Mouse (Mus musculus): ENCODE data around the gene Sfxn5. TPM values are rescaled to one million over a fixed set of nuclear protein-coding genes. Genes with fewer than 3 reads are reported as not detected.

The Sfxn5 gene
- polyA plus RNA-seq, 2 experiments, result 0.77 to 1.2 TPM

DNA sequence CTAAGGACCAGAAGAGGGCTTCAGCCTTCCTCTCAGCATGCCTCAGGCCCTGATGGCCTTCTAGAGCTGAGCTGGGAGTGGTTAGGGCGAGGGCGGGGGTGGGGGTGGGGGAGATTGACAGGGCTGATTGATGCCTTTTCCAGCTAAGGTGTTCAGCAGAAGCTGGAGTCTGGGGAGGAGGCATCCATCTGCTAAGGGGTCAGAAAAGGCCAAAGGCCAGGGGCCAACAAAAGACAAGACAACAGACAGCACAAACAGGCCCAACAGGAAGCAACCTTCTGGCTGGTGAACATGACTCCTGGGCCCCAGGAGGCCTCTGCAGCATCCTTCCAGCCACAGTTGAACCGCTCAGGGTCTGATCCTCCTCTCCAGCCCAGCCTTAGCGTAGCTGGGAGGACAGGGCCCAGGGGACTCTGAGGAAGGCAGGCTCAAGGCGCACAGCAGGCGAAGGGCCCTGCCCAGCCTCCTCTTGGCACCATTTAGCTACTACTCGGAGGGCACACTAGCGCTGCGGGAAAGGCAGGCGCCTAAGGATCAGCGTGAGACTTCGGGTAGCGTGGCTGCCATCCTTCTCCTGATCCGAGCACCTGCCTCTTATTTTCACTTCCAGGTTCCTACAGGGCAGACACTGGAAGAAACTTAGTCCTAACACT lies 109.6 kb downstream of the Sfxn5 start:
- Histone ChIP-seq H3K27ac (no peak overlapping the region), H3K4me3 (ENCODE audit: insufficient read depth in 1 of 2, low read depth in 2 of 2, low read length in 2 of 2) (no peak overlapping the region), H3K36me3 (replicated peaks; ENCODE audit: control insufficient read depth, insufficient read depth, low read depth) (no peaks in the 10 kb centered on the region), H3K4me2 (ENCODE audit: low read depth) (no peak overlapping the region), H3K4me1 (replicated peaks; ENCODE audit: control insufficient read depth in 2 of 2, insufficient read depth in 2 of 2, low read length in 1 of 2) (no peaks in the 10 kb centered on the region), H3K9me3 (ENCODE audit: control insufficient read depth, low read length) (no peaks in the 10 kb centered on the region), H3K9ac (replicated peaks) (no peak overlapping the region), H3K27me3 (ENCODE audit: control insufficient read depth, insufficient read depth, low read length) (no peaks in the 10 kb centered on the region)
- no peak for DNase-seq (ENCODE audit: low read depth in 3 of 3, low spot score in 3 of 3)
- TF ChIP-seq EP300 (IDR thresholded peaks at IDR 0.05; ENCODE audit: low read depth), result no peak
- TF ChIP-seq CTCF (IDR thresholded peaks at IDR 0.05; ENCODE audit: low read depth), result no peak
- ATAC-seq (ENCODE audit: insufficient read depth), result no peak
- WGBS (ENCODE audit: insufficient replicate concordance), result 61% methylated on average over 14 of the region's 14 CpGs

DNA sequence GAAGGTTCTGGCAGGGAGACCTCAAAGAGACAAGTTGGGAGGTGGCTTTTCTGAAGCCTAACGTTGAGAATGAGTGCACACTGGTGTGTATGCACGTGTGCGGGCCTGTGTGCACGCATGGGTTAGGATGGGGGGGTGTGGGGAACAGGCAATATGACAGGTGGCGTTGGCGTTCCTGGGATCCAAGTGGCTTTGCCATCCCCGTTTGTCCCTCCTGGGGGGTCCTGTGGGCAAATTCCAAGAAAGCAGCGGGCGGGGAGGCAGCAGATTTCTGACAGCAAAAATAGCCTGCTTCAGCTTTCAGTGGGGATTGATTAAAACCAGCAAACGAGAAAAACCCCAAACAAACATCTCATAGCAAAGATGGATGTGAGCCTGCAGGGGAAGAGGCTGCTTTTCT lies 110.7 kb downstream of the Sfxn5 start:
- H3K4me2 ChIP-seq (ENCODE audit: low read depth), result no peak overlapping the region
- H3K4me1 ChIP-seq (replicated peaks; ENCODE audit: control insufficient read depth in 2 of 2, insufficient read depth in 2 of 2, low read length in 1 of 2), result no peaks in the 10 kb centered on the region
- H3K9me3 ChIP-seq (ENCODE audit: control insufficient read depth, low read length), result no peaks in the 10 kb centered on the region
- no peaks in the 10 kb centered on the region for H3K27me3 ChIP-seq (ENCODE audit: control insufficient read depth, insufficient read depth, low read length)
- no peak for DNase-seq (ENCODE audit: low read depth in 3 of 3, low spot score in 3 of 3)
- no peak for TF ChIP-seq CTCF (IDR thresholded peaks at IDR 0.05; ENCODE audit: low read depth)
- TF ChIP-seq EP300 (IDR thresholded peaks at IDR 0.05; ENCODE audit: low read depth), result no peak
- 66% methylated on average over 10 of the region's 10 CpGs for WGBS (ENCODE audit: insufficient replicate concordance)
- no peak overlapping the region for H3K4me3 ChIP-seq (ENCODE audit: insufficient read depth in 1 of 2, low read depth in 2 of 2, low read length in 2 of 2)
- H3K27ac ChIP-seq, result no peak overlapping the region
- no peak for ATAC-seq (ENCODE audit: insufficient read depth)
- no peak overlapping the region for H3K9ac ChIP-seq (replicated peaks)
- no peaks in the 10 kb centered on the region for H3K36me3 ChIP-seq (replicated peaks; ENCODE audit: control insufficient read depth, insufficient read depth, low read depth)

DNA sequence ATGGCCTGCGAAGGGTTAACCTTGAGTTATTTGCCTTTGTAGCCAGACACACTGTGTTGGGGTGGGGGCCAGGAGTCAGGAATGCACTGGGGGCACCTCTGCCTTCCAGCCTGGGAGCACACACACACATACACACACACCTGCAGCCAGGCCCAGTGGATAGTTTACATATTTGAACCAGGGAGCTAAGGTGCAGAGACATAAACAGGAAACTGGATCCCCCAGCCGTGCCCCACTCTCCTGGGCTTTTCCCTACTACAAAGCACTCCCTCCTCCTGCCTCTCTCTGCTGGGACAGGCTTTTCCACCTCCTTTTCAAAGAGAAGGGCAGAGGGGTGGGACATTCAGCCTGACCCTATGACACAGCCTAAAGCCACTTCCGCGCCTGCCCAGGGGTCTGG lies 112.3 kb downstream of the Sfxn5 start:
- Histone ChIP-seq H3K36me3 (replicated peaks; ENCODE audit: control insufficient read depth, insufficient read depth, low read depth) (no peaks in the 10 kb centered on the region), H3K9ac (replicated peaks) (no peak overlapping the region), H3K4me2 (ENCODE audit: low read depth) (no peak overlapping the region), H3K4me1 (replicated peaks; ENCODE audit: control insufficient read depth in 2 of 2, insufficient read depth in 2 of 2, low read length in 1 of 2) (no peaks in the 10 kb centered on the region), H3K4me3 (ENCODE audit: insufficient read depth in 1 of 2, low read depth in 2 of 2, low read length in 2 of 2) (no peak overlapping the region), H3K9me3 (ENCODE audit: control insufficient read depth, low read length) (no peaks in the 10 kb centered on the region), H3K27ac (no peak overlapping the region), H3K27me3 (ENCODE audit: control insufficient read depth, insufficient read depth, low read length) (no peaks in the 10 kb centered on the region)
- DNase-seq (ENCODE audit: low read depth in 3 of 3, low spot score in 3 of 3), result no peak
- ATAC-seq (ENCODE audit: insufficient read depth), result no peak
- TF ChIP-seq EP300 (IDR thresholded peaks at IDR 0.05; ENCODE audit: low read depth) (no peak), CTCF (IDR thresholded peaks at IDR 0.05; ENCODE audit: low read depth) (no peak)
- WGBS (ENCODE audit: insufficient replicate concordance), result 68% methylated on average over 4 of the region's 4 CpGs

DNA sequence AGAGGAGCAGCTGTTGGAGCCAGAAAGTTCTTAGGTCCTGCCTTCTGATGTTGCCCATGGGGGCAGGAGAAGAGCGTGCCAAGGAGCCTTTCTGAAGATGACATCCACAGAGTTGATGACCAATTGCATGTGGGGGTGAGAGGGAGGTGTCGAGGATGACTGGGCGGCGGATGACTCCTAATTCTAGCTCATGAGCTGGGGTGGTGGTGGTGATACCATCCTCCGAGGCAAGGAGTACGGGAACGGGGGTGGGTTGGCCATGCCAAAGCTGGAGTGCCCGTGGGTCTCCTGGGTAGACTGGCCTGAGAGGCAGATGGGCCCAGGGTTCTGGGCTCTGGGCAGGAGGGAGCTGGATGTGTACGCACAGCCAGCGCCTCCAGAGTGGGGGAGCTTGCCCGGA lies 113.5 kb downstream of the Sfxn5 start:
- WGBS (ENCODE audit: insufficient replicate concordance), result 71% methylated on average over 11 of the region's 11 CpGs
- no peak for DNase-seq (ENCODE audit: low read depth in 3 of 3, low spot score in 3 of 3)
- Histone ChIP-seq H3K27me3 (ENCODE audit: control insufficient read depth, insufficient read depth, low read length) (no peaks in the 10 kb centered on the region), H3K4me3 (ENCODE audit: insufficient read depth in 1 of 2, low read depth in 2 of 2, low read length in 2 of 2) (no peak overlapping the region), H3K4me1 (replicated peaks; ENCODE audit: control insufficient read depth in 2 of 2, insufficient read depth in 2 of 2, low read length in 1 of 2) (no peaks in the 10 kb centered on the region), H3K9me3 (ENCODE audit: control insufficient read depth, low read length) (no peaks in the 10 kb centered on the region), H3K36me3 (replicated peaks; ENCODE audit: control insufficient read depth, insufficient read depth, low read depth) (no peaks in the 10 kb centered on the region), H3K4me2 (ENCODE audit: low read depth) (no peak overlapping the region), H3K9ac (replicated peaks) (no peak overlapping the region), H3K27ac (no peak overlapping the region)
- no peak for ATAC-seq (ENCODE audit: insufficient read depth)
- TF ChIP-seq CTCF (IDR thresholded peaks at IDR 0.05; ENCODE audit: low read depth), result no peak
- TF ChIP-seq EP300 (IDR thresholded peaks at IDR 0.05; ENCODE audit: low read depth), result no peak

DNA sequence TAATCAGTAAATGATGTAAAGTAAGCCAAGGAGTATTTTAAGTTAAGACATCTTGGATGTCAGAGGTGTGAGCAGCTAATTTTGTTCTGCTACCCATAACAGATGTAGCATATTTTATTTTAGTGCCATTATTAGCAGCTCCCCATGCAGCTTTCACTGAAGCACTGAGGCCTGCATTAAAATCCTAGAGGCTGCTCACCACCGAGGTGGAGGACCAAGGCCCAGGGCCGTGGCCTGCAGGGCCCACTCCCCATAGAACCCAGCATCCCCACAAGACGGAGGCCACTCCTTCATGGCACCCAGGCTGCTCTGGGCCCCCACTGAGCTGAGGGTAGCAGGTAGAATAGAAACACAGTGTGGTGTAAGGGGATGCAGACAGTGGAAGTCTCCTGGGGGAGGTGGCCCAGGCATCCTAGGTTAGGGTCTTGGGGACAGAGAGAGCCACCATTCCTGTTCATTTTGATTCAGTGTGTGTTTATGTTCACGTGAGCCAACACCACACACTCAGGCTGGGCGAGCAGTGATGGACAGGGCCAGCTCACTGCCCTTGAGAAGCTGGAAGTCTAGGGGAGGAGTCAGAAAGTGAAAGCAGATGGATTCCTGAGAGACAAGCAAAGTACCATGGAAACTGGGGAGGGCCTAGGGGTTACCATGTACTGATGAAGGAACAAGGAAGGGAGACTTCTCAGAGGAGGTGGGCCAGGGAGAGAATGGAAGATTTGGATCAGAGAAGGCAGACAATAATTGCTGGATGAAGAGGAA lies 114.4 kb downstream of the Sfxn5 start:
- TF ChIP-seq EP300 (IDR thresholded peaks at IDR 0.05; ENCODE audit: low read depth), result no peak
- no peak for TF ChIP-seq CTCF (IDR thresholded peaks at IDR 0.05; ENCODE audit: low read depth)
- DNase-seq (ENCODE audit: low read depth in 3 of 3, low spot score in 3 of 3) (no peak), ATAC-seq (ENCODE audit: insufficient read depth) (no peak)
- 49% methylated on average over 5 of the region's 5 CpGs for WGBS (ENCODE audit: insufficient replicate concordance)
- Histone ChIP-seq H3K36me3 (replicated peaks; ENCODE audit: control insufficient read depth, insufficient read depth, low read depth) (no peaks in the 10 kb centered on the region), H3K9ac (replicated peaks) (no peak overlapping the region), H3K4me1 (replicated peaks; ENCODE audit: control insufficient read depth in 2 of 2, insufficient read depth in 2 of 2, low read length in 1 of 2) (no peaks in the 10 kb centered on the region), H3K27ac (no peak overlapping the region), H3K9me3 (ENCODE audit: control insufficient read depth, low read length) (no peaks in the 10 kb centered on the region), H3K4me3 (ENCODE audit: insufficient read depth in 1 of 2, low read depth in 2 of 2, low read length in 2 of 2) (no peak overlapping the region), H3K27me3 (ENCODE audit: control insufficient read depth, insufficient read depth, low read length) (no peaks in the 10 kb centered on the region), H3K4me2 (ENCODE audit: low read depth) (no peak overlapping the region)

Data from liver, embryonic 14.5 days (tissue).